Mouse (Mus musculus) small intestine, adult 2 months (tissue): ENCODE results near the gene Rhobtb1. TPM values are rescaled to one million over a fixed set of nuclear protein-coding genes. Genes with fewer than 3 reads are reported as not detected.

Experiments
- H3K27ac ChIP-seq: fragments of 200-500 bp; 2 replicates; pipeline ENCODE4 v1.5.1; 2012; ENCODE audit warnings: low read depth, low read length, control low read depth, inconsistent platforms; ENCODE audit not compliant: insufficient read depth
- H3K27me3 ChIP-seq: fragments of 200-500 bp; 2 replicates; pipeline ENCODE4 v1.6.1; 2012; ENCODE audit warnings: mild to moderate bottlenecking, moderate library complexity, low read length, inconsistent platforms; ENCODE audit not compliant: control insufficient read depth, insufficient read depth
- H3K36me3 ChIP-seq: fragments of 200-500 bp; 2 replicates; pipeline ENCODE4 v1.6.1; 2012; ENCODE audit warnings: mild to moderate bottlenecking, low read length, control low read depth, inconsistent platforms; ENCODE audit not compliant: control insufficient read depth, insufficient read depth
- H3K4me1 ChIP-seq: fragments of 200-500 bp; 2 replicates; pipeline ENCODE4 v1.6.1; 2012; ENCODE audit warnings: low read length, inconsistent platforms, mixed read lengths; ENCODE audit not compliant: control insufficient read depth, insufficient read depth, insufficient read length
- H3K4me3 ChIP-seq: fragments of 200-500 bp; 2 replicates; pipeline ENCODE4 v1.5.1; 2012; ENCODE audit warnings: low read depth, mild to moderate bottlenecking, control low read depth, inconsistent platforms, low read length, moderate library complexity
- CTCF ChIP-seq: fragments of 200-500 bp; IDR thresholded peaks from 2 replicates; pipeline ENCODE4 v1.5.1; 2012; ENCODE audit warnings: low read depth, mild to moderate bottlenecking, control low read depth, inconsistent platforms, low read length, moderate library complexity, mixed read lengths; ENCODE audit not compliant: insufficient replicate concordance, insufficient read length; ENCODE audit errors: extremely low read depth
- POLR2A ChIP-seq: fragments of 200-500 bp; IDR thresholded peaks from 2 replicates; pipeline ENCODE4 v1.6.1; 2012; ENCODE audit warnings: low read depth, mild to moderate bottlenecking, control low read depth, inconsistent platforms, low read length, moderate library complexity
- WGBS: fragments of 180-500 bp; shearing (Covaris S2); methylation state at CpG from one replicate; pipeline ENCODE4 v1.1.7; 2018; 5-methylcytosine and 5-hydroxymethylcytosine counted together
- polyA plus RNA-seq: library from polyadenylated mRNA; depleted of rRNA; stranded (reverse); fragments of >200 nt; gene quantifications from 2 replicates; pipeline ENCODE4 v1.2.3, GENCODE M21; 2012; rRNA removed

Rhobtb1 gene
- 7.3 and 7.9 TPM in 2 replicates for polyA plus RNA-seq

DNA sequence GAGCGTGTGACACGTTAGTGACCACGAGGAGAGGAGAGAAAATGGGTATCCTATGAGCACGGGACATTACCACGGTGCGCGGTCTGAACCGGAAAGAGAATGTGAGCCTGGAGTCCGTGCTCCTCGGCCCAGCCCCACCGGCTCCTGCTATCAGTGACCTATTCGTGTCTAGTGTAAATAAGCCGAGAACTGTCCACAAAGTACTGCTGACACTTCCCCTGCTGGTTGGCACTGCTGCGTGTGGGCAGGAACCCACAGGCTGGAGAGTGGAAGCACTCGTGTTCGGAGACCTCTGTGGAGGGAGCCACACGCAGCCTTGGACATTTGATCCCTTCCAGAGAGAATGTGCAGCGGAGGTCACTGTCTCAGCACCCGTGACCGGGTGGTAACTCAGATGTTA, at the start of gene Rhobtb1:
TSS of gene Rhobtb1 (plus strand) at position 390 of the 400 bp plus-strand sequence.
- TF ChIP-seq CTCF (no peak), POLR2A (no peak)
- Histone ChIP-seq H3K4me3 (peak within 1 kb of the TSS; percentile 47), H3K27ac (no peak within 1 kb of the TSS), H3K4me1 (no peaks in the 10 kb centered on the region), H3K36me3 (no peaks in the 10 kb centered on the region), H3K27me3 (no peaks in the 10 kb centered on the region)
- WGBS: 36% methylated on average over 20 of the region's 20 CpGs

- TF ChIP-seq POLR2A (no peak), CTCF (peak; percentile 52; the same call in 1 of the 2 replicates)
- 76% methylated on average over 4 of the region's 4 CpGs for WGBS
- Histone ChIP-seq H3K36me3 (no peaks in the 10 kb centered on the region), H3K4me3 (no peak overlapping the region), H3K27me3 (no peaks in the 10 kb centered on the region), H3K27ac (no peak overlapping the region), H3K4me1 (peaks cover 5% of the 10 kb centered on the region)
Observed at GRCm38 (mm10) chr10:69101988-69102387, 49.2 kb upstream of the Rhobtb1 start.

DNA sequence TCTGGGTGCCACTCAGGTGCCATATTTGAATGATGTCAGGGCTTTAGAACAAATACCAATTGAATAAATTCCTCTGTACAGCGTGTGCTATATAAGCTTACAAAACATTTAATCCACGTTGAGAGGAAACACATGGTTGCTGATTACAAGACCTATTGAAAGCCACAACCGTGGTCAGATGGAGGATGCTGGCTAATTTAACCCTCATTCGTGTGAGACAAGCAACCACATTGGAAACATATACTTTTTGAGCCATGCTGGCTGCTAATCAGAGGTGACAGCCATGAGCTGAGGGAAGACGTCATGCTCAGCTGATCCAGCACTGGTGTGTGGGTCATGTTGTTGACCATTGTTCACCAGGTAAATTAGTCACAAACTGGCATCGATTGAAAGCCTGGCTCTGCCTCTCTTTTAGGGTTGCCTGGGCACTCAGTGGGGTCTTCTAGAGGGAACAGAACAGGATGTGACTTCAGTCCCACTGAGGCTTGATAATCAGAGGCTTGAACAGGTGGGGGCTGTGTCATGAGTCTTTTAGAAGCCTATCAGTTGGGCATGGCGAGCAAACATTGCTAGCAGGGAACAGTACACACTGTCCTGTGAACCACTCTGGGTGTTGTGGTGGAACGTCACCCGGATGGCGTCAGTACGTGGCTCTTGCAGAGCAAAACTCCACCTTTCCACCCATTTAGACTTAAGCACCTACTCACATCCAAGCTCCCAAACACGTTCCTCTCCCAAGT, 46.9 kb upstream of the Rhobtb1 start:
- Histone ChIP-seq H3K36me3 (no peaks in the 10 kb centered on the region), H3K27me3 (no peaks in the 10 kb centered on the region), H3K27ac (no peak overlapping the region), H3K4me1 (peaks cover 5% of the 10 kb centered on the region), H3K4me3 (no peak overlapping the region)
- no peak for TF ChIP-seq CTCF
- no peak for TF ChIP-seq POLR2A
- WGBS: 49% methylated on average over 12 of the region's 12 CpGs

- 37% methylated on average over 9 of the region's 9 CpGs for WGBS
- Histone ChIP-seq H3K4me1 (peaks cover 5% of the 10 kb centered on the region), H3K4me3 (no peak overlapping the region), H3K27me3 (no peaks in the 10 kb centered on the region), H3K27ac (no peak overlapping the region), H3K36me3 (no peaks in the 10 kb centered on the region)
- no peak for TF ChIP-seq CTCF
- no peak for TF ChIP-seq POLR2A
Observed at GRCm38 (mm10) chr10:69104883-69105225, 46.4 kb upstream of the Rhobtb1 start.

DNA sequence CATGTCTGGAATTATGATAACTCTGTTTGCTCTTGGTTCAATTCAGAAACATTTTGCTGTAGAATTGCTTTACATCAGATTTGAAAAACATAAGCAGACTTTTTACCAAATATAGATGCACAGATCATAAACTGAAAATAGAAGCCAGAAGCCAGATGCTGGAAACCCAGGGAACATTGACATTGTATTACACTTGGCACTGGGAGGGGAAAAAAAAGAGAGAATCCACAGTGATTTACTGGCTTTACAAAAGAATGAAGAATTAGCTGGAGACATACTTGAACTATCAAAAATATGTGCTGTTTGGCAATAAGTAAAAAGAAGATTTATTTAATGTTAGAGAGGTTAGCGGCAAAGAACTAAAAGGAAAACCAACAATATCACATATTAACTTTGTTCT, 44.4 kb upstream of the Rhobtb1 start:
- peaks cover 5% of the 10 kb centered on the region for H3K4me1 ChIP-seq
- WGBS: 43% methylated on average over 1 of the region's 1 CpGs
- no peaks in the 10 kb centered on the region for H3K36me3 ChIP-seq
- TF ChIP-seq CTCF (no peak), POLR2A (no peak)
- H3K4me3 ChIP-seq: no peak overlapping the region
- H3K27me3 ChIP-seq: no peaks in the 10 kb centered on the region
- H3K27ac ChIP-seq: no peak overlapping the region

DNA sequence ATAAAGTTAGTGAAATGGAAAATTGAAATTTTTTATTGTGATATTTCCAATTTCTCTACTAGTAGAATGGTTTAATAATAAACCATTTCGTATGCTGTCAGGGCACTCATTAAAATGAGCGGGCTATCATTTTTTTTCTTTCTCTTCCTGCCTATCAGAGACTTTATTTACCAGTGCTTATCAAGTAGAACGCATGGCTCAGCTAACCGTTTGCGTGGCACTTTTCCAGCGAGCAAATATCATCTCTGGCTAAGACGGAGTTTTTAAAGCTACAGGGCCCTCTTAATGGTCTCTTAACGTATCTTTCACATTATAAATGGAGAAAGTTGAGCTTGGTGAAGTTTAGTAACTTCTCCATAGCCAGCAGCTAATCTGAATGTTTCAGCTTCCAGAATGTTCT, 44.0 kb upstream of the Rhobtb1 start:
- Histone ChIP-seq H3K27me3 (no peaks in the 10 kb centered on the region), H3K4me1 (peaks cover 5% of the 10 kb centered on the region), H3K36me3 (no peaks in the 10 kb centered on the region), H3K4me3 (no peak overlapping the region), H3K27ac (no peak overlapping the region)
- no peak for TF ChIP-seq POLR2A
- TF ChIP-seq CTCF: no peak
- WGBS: 8% methylated on average over 8 of the region's 8 CpGs

DNA sequence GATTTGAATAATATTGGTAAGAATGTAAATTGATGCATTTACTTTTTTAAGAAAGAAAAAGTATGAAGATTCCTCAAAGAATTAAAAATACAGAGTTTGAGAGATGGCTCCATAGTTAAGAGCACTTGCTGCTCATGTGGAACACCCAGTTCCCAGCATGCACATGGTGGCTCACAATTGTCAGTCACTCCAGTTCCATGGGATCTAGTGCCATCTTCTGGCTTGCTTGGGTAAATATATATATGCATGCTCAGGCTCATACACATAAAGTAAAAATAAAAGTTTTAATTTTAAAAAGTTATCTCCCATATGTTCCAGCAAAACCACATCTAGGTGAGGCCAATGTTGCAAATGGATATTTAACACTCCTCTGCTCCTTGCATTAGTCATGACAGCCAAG, 36.9 kb upstream of the Rhobtb1 start:
- Histone ChIP-seq H3K4me1 (no peaks in the 10 kb centered on the region), H3K27ac (no peak overlapping the region), H3K36me3 (no peaks in the 10 kb centered on the region), H3K4me3 (no peak overlapping the region), H3K27me3 (no peaks in the 10 kb centered on the region)
- TF ChIP-seq POLR2A (no peak), CTCF (no peak)

GRCm38 (mm10) chr10:69117996-69118395, 33.2 kb upstream of the Rhobtb1 start:
- H3K36me3 ChIP-seq: no peaks in the 10 kb centered on the region
- H3K27ac ChIP-seq: no peak overlapping the region
- no peaks in the 10 kb centered on the region for H3K27me3 ChIP-seq
- TF ChIP-seq POLR2A (no peak), CTCF (no peak)
- no peak overlapping the region for H3K4me3 ChIP-seq
- H3K4me1 ChIP-seq: no peaks in the 10 kb centered on the region
